Mouse (Mus musculus): ENCODE measurements around the gene Pcca. TPM values are rescaled to one million over a fixed set of nuclear protein-coding genes. Genes with fewer than 3 reads are reported as not detected.

Gene Pcca
- polyA plus RNA-seq, 1 experiment from 2014 or later: 35.8 TPM

- Histone ChIP-seq H3K4me3 (peak overlapping the region; percentile 83), H3K27me3 (ENCODE audit: low read depth, poor library complexity, severe bottlenecking) (no peaks in the 10 kb centered on the region), H3K36me3 (no peaks in the 10 kb centered on the region; the same call in 1 of the 2 replicates), H3K9me3 (replicated peaks) (no peaks in the 10 kb centered on the region), H3K4me1 (peaks cover 17% of the 10 kb centered on the region), H3K27ac (peak overlapping the region; percentile 86)
- WGBS: under 1% methylated on average over 58 of the region's 58 CpGs
- peak; percentile 81 for DNase-seq (ENCODE audit: low spot score)
Observed at GRCm38 (mm10) chr14:122912812-122913498, 378.8 kb downstream of the Pcca start.

DNA sequence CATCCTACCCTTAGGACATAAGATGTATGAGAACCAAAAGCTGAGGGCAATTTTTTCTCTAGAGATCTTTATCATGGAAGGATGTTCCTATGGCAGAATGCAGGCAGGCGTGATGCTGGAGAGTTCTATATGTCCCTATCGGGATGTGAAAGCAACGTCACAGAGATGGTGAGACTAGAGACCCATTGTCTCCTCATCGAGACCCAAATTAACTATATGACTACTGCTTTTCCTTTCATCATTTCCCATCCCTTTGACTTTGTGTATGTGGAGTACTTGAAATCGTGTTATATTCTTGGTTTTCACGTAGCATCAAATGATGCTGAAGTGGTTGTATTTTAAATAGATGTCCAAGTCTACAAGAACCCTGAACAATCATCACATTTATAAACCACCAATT is 379.5 kb downstream of the Pcca start, which contains the start of gene Ggact:
Ggact (minus strand) TSS at position 101 of the 400 bp plus-strand sequence.
- H3K36me3 ChIP-seq: peaks cover 2% of the 10 kb centered on the region; the same call in 1 of the 2 replicates
- WGBS: 83% methylated on average over 6 of the region's 6 CpGs
- H3K9me3 ChIP-seq (replicated peaks): no peaks in the 10 kb centered on the region
- no peaks in the 10 kb centered on the region for H3K27me3 ChIP-seq (ENCODE audit: low read depth, poor library complexity, severe bottlenecking)
- H3K4me3 ChIP-seq: peak within 1 kb of the TSS; percentile 83
- H3K4me1 ChIP-seq: peaks cover 17% of the 10 kb centered on the region
- no peak for DNase-seq (ENCODE audit: low spot score)
- H3K27ac ChIP-seq: peak within 1 kb of the TSS; percentile 86

DNA sequence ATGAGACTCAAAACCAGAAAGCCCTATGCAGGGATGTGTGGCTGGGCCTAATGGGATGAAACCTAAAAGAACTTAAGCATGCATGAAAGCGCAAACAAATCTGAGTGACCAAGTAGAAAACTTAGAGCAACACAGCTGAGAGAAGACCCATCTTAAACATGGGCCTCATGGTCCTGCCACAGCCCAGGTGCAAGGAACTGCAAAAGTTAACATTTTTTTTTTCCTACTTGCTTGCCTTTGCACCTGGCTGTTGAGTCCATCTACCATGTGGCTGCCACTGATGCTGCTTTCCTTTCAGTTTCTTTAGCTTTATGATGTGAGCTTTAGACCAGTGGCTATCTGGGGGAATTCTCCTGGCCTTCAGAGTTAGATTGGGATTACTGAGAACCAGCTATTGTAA is 383.6 kb downstream of the Pcca start:
- H3K4me3 ChIP-seq: no peak overlapping the region
- peaks cover 20% of the 10 kb centered on the region for H3K36me3 ChIP-seq
- no peaks in the 10 kb centered on the region for H3K9me3 ChIP-seq (replicated peaks)
- peaks cover 6% of the 10 kb centered on the region for H3K4me1 ChIP-seq
- H3K27me3 ChIP-seq (ENCODE audit: low read depth, poor library complexity, severe bottlenecking): no peaks in the 10 kb centered on the region
- 92% methylated on average over 1 of the region's 1 CpGs for WGBS
- H3K27ac ChIP-seq: no peak overlapping the region
- no peak for DNase-seq (ENCODE audit: low spot score)

DNA sequence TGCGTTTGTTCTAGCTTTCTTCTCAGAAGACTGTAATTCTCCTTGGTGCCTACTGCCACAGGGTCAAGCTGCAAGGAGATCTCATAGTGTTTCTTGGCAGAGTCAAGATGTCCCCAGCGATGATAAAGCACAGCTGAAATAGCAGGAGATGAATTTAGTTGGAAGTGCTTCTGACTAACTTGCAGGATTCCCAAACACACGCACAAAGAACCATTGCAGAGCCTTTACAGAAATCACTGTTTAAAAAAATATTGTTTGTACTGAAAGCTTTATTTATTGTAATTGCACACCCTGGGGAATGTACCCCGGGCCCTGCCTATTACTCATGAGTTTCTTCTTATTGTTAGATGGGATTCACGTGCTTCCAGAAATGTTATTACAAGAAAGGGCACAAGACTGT is 385.9 kb downstream of the Pcca start:
- no peaks in the 10 kb centered on the region for H3K4me1 ChIP-seq

GRCm38 (mm10) chr14:122936460-122936859 is 402.3 kb downstream of the Pcca start:
- WGBS: 91% methylated on average over 1 of the region's 1 CpGs
- H3K4me3 ChIP-seq: no peak overlapping the region
- H3K27ac ChIP-seq: no peak overlapping the region
- H3K27me3 ChIP-seq (ENCODE audit: low read depth, poor library complexity, severe bottlenecking): no peaks in the 10 kb centered on the region
- no peaks in the 10 kb centered on the region for H3K9me3 ChIP-seq (replicated peaks)
- no peak for DNase-seq (ENCODE audit: low spot score)
- peaks cover 65% of the 10 kb centered on the region for H3K36me3 ChIP-seq
- H3K4me1 ChIP-seq: no peaks in the 10 kb centered on the region

More for the DNA sequence above, 385.9 kb downstream of the Pcca start:
- Histone ChIP-seq H3K4me3 (no peak overlapping the region), H3K27me3 (ENCODE audit: low read depth, poor library complexity, severe bottlenecking) (no peaks in the 10 kb centered on the region), H3K36me3 (peaks cover 28% of the 10 kb centered on the region), H3K27ac (no peak overlapping the region), H3K9me3 (replicated peaks) (no peaks in the 10 kb centered on the region)
- DNase-seq (ENCODE audit: low spot score): no peak
- 88% methylated on average over 5 of the region's 5 CpGs for WGBS

Other genes with a start within 250 kb of the Pcca start
- gene Gm5089, start 83.2 kb upstream of the Pcca start, polyA plus RNA-seq (2016; fragmentation: Nextera tagmentation; extraction: Ambion mirVana): 0.36 and 0.56 TPM in 2 replicates
- gene Zic5, start 68.6 kb upstream of the Pcca start, polyA plus RNA-seq (2016; fragmentation: Nextera tagmentation; extraction: Ambion mirVana): 13.8 and 14.9 TPM in 2 replicates
- 5.0 and 5.1 TPM in 2 replicates for gene Zic2, start 58.9 kb upstream of the Pcca start, polyA plus RNA-seq (2016; fragmentation: Nextera tagmentation; extraction: Ambion mirVana)
- not detected in 2 replicates for gene Gm10837, start 43.7 kb upstream of the Pcca start, polyA plus RNA-seq (2016; fragmentation: Nextera tagmentation; extraction: Ambion mirVana)

Data from limb, embryonic 10.5 days (tissue).